Mouse (Mus musculus): Measurements from ENCODE around the gene Axl. TPM values are rescaled to one million over a fixed set of nuclear protein-coding genes. Genes with fewer than 3 reads are reported as not detected.

Axl gene
- polyA plus RNA-seq, 1 experiment from 2014 or later: 110 TPM

- Histone ChIP-seq H3K4me1 (replicated peaks; ENCODE audit: insufficient read depth, low read length) (peaks cover 9% of the 10 kb centered on the region), H3K9ac (ENCODE audit: low read depth, low read length) (peak overlapping the region; percentile 99), H3K27ac (peak overlapping the region; percentile 99), H3K9me3 (replicated peaks; ENCODE audit: low read length) (no peaks in the 10 kb centered on the region), H3K36me3 (ENCODE audit: insufficient read depth, low read length) (peaks cover 16% of the 10 kb centered on the region), H3K27me3 (ENCODE audit: insufficient read depth, low read length) (no peaks in the 10 kb centered on the region), H3K4me2 (ENCODE audit: low read length) (peak overlapping the region; percentile 86), H3K4me3 (replicated peaks; ENCODE audit: low read depth, low read length) (peak overlapping the region; percentile 93)
- ATAC-seq (replicated peaks; ENCODE audit: low FRiP score, low read depth) (no peak), DNase-seq (ENCODE audit: low spot score) (no peak)
- TF ChIP-seq CTCF (IDR thresholded peaks at IDR 0.05; ENCODE audit: low read depth): peak; percentile 26; the same call in 1 of the 2 replicates
- under 1% methylated on average over 30 of the region's 30 CpGs for WGBS
Observed at GRCm38 (mm10) chr7:25754439-25754737, 34.1 kb downstream of the Axl start.

- Histone ChIP-seq H3K27ac (peak overlapping the region; percentile 99), H3K4me1 (replicated peaks; ENCODE audit: insufficient read depth, low read length) (peaks cover 9% of the 10 kb centered on the region), H3K4me3 (replicated peaks; ENCODE audit: low read depth, low read length) (peak overlapping the region; percentile 93), H3K9me3 (replicated peaks; ENCODE audit: low read length) (no peaks in the 10 kb centered on the region), H3K4me2 (ENCODE audit: low read length) (peak overlapping the region; percentile 86), H3K27me3 (ENCODE audit: insufficient read depth, low read length) (no peaks in the 10 kb centered on the region), H3K9ac (ENCODE audit: low read depth, low read length) (peak overlapping the region; percentile 99), H3K36me3 (ENCODE audit: insufficient read depth, low read length) (peaks cover 21% of the 10 kb centered on the region)
- peak; percentile 54 for DNase-seq (ENCODE audit: low spot score)
- no peak for TF ChIP-seq CTCF (IDR thresholded peaks at IDR 0.05; ENCODE audit: low read depth)
- WGBS: under 1% methylated on average over 45 of the region's 46 CpGs
- peak; percentile 8; the same call in 1 of the 2 replicates for ATAC-seq (replicated peaks; ENCODE audit: low FRiP score, low read depth)
Observed at GRCm38 (mm10) chr7:25753643-25754438, 34.7 kb downstream of the Axl start.

- no peak for DNase-seq (ENCODE audit: low spot score)
- H3K4me2 ChIP-seq (ENCODE audit: low read length): peak overlapping the region; percentile 86
- no peak for TF ChIP-seq CTCF (IDR thresholded peaks at IDR 0.05; ENCODE audit: low read depth)
- no peak overlapping the region for H3K27ac ChIP-seq
- peaks cover 28% of the 10 kb centered on the region for H3K36me3 ChIP-seq (ENCODE audit: insufficient read depth, low read length)
- H3K9ac ChIP-seq (ENCODE audit: low read depth, low read length): peak overlapping the region; percentile 99
- H3K9me3 ChIP-seq (replicated peaks; ENCODE audit: low read length): no peaks in the 10 kb centered on the region
- H3K27me3 ChIP-seq (ENCODE audit: insufficient read depth, low read length): no peaks in the 10 kb centered on the region
- peaks cover 9% of the 10 kb centered on the region for H3K4me1 ChIP-seq (replicated peaks; ENCODE audit: insufficient read depth, low read length)
- peak overlapping the region; percentile 93 for H3K4me3 ChIP-seq (replicated peaks; ENCODE audit: low read depth, low read length)
- no peak for ATAC-seq (replicated peaks; ENCODE audit: low FRiP score, low read depth)
Observed at GRCm38 (mm10) chr7:25753076-25753475, 35.4 kb downstream of the Axl start.

GRCm38 (mm10) chr7:25746844-25747243 lies 41.7 kb downstream of the Axl start:
- Histone ChIP-seq H3K9me3 (replicated peaks; ENCODE audit: low read length) (no peaks in the 10 kb centered on the region), H3K9ac (ENCODE audit: low read depth, low read length) (no peak overlapping the region), H3K4me3 (replicated peaks; ENCODE audit: low read depth, low read length) (no peak overlapping the region), H3K4me1 (replicated peaks; ENCODE audit: insufficient read depth, low read length) (no peaks in the 10 kb centered on the region), H3K4me2 (ENCODE audit: low read length) (no peak overlapping the region), H3K27ac (no peak overlapping the region), H3K36me3 (ENCODE audit: insufficient read depth, low read length) (peaks cover 88% of the 10 kb centered on the region), H3K27me3 (ENCODE audit: insufficient read depth, low read length) (no peaks in the 10 kb centered on the region)
- no peak for ATAC-seq (replicated peaks; ENCODE audit: low FRiP score, low read depth)
- 76% methylated on average over 3 of the region's 3 CpGs for WGBS
- DNase-seq (ENCODE audit: low spot score): no peak
- TF ChIP-seq CTCF (IDR thresholded peaks at IDR 0.05; ENCODE audit: low read depth): no peak

GRCm38 (mm10) chr7:25738277-25738676 lies 50.2 kb downstream of the Axl start:
- Histone ChIP-seq H3K4me1 (replicated peaks; ENCODE audit: insufficient read depth, low read length) (no peaks in the 10 kb centered on the region), H3K4me3 (replicated peaks; ENCODE audit: low read depth, low read length) (no peak overlapping the region), H3K36me3 (ENCODE audit: insufficient read depth, low read length) (peaks cover 86% of the 10 kb centered on the region), H3K9ac (ENCODE audit: low read depth, low read length) (no peak overlapping the region), H3K27me3 (ENCODE audit: insufficient read depth, low read length) (no peaks in the 10 kb centered on the region), H3K9me3 (replicated peaks; ENCODE audit: low read length) (no peaks in the 10 kb centered on the region), H3K4me2 (ENCODE audit: low read length) (no peak overlapping the region), H3K27ac (no peak overlapping the region)
- no peak for TF ChIP-seq CTCF (IDR thresholded peaks at IDR 0.05; ENCODE audit: low read depth)
- ATAC-seq (replicated peaks; ENCODE audit: low FRiP score, low read depth) (no peak), DNase-seq (ENCODE audit: low spot score) (no peak)
- 82% methylated on average over 3 of the region's 3 CpGs for WGBS

GRCm38 (mm10) chr7:25736920-25737319 lies 51.6 kb downstream of the Axl start:
- no peak overlapping the region for H3K9ac ChIP-seq (ENCODE audit: low read depth, low read length)
- no peaks in the 10 kb centered on the region for H3K27me3 ChIP-seq (ENCODE audit: insufficient read depth, low read length)
- H3K4me3 ChIP-seq (replicated peaks; ENCODE audit: low read depth, low read length): no peak overlapping the region
- H3K9me3 ChIP-seq (replicated peaks; ENCODE audit: low read length): no peaks in the 10 kb centered on the region
- peaks cover 86% of the 10 kb centered on the region for H3K36me3 ChIP-seq (ENCODE audit: insufficient read depth, low read length)
- no peak overlapping the region for H3K4me2 ChIP-seq (ENCODE audit: low read length)
- no peak for DNase-seq (ENCODE audit: low spot score)
- no peak for ATAC-seq (replicated peaks; ENCODE audit: low FRiP score, low read depth)
- WGBS: 90% methylated on average over 2 of the region's 2 CpGs
- H3K4me1 ChIP-seq (replicated peaks; ENCODE audit: insufficient read depth, low read length): no peaks in the 10 kb centered on the region
- no peak overlapping the region for H3K27ac ChIP-seq
- TF ChIP-seq CTCF (IDR thresholded peaks at IDR 0.05; ENCODE audit: low read depth): peak; percentile 43

Measured in kidney, postnatal 0 days (tissue).